Mouse (Mus musculus): Measurements from ENCODE around the gene March5.
A peak's percentile ranks its signal among the peaks of the same experiment; 100 is the strongest.
"Not testable (repeated sequence)": the region's sequence is repeated elsewhere in the genome, so short reads cannot be mapped to it uniquely, and the experiment has no call there.

Gene March5

GRCm38 (mm10) chr19:37207303-37208175 lies at the start of gene March5:
Gene March5 (plus strand): TSS chr19:37207543.
- peak; percentile 89 for DNase-seq (ENCODE audit: extremely low read depth, insufficient read length, low spot score)

GRCm38 (mm10) chr19:37172096-37172495 lies 35.2 kb upstream of the March5 start:
- no peak for DNase-seq (ENCODE audit: extremely low read depth, insufficient read length, low spot score)

DNA sequence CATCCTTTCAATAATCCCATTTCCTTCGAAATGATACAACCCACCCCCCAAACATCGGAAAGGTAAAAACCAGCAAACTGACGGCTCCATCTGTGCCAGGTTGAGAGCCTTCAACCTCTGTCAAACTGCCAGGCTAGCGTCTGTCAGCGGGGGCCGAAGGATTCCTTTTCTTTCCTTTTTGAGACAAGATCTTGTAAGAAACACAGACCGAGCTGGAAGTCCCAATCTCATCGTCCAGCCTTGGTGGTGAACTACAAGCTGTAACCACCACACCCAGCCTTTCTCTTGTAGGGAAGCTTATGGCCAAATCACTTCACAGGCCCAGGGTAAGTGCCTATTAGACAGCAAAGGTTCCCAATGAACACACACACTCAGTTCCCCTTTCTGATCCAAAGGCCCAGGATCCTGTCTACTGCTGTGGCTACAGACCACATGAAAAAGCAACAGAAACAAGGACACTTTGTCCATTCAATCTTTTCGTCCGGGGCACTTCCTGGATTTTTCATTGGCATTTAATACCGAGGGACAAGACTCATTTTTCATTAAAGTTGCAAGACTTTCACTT lies 34.7 kb upstream of the March5 start:
- peak; percentile 9 for DNase-seq (ENCODE audit: extremely low read depth, insufficient read length, low spot score)

- DNase-seq (ENCODE audit: extremely low read depth, insufficient read length, low spot score): peak; percentile 34
These were observed 33.8 kb upstream of the March5 start for GRCm38 (mm10) chr19:37173331-37174115.

GRCm38 (mm10) chr19:37174116-37174715 lies 33.1 kb upstream of the March5 start:
- DNase-seq (ENCODE audit: extremely low read depth, insufficient read length, low spot score): peak; percentile 73

- peak; percentile 76 for DNase-seq (ENCODE audit: extremely low read depth, insufficient read length, low spot score)
These were observed 32.5 kb upstream of the March5 start for GRCm38 (mm10) chr19:37174716-37175435.

DNA sequence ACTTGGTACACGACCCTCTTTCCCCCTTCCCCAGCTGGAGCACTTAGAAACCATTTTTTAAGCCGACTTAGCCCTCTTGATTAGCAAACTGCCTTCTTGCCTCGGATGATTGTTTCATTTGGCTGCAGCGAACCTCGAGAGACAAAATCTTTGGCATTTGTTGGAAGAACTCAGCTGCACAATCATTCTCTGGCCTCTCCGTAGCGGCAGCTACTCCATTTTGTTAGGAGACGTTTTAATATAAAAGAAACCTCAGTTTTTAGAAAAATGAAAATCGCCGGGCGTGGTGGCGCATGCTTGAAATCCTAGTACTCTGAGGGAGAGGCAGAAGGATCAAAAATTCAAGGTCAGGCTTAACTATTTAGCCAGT lies 31.9 kb upstream of the March5 start:
- no peak for DNase-seq (ENCODE audit: extremely low read depth, insufficient read length, low spot score)

DNA sequence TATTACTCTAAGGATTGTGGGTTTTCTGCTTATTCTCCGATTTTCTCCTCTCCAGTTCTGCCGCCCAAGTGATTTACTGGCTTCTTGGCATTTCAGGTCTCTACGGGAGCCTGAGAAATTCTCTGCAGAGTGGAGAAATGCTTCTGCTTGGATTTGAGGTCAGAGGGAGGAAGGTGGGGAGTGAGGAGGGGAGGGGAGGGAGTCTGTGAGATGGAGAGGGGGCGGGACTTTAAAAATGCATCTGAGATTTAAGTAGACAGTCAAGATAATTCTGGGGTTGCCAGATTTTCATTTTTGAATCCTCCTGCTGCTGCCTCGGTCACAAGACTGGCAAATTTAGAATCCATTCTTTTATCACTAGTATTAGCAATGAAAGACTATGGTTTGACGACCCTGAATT lies 31.4 kb upstream of the March5 start:
- peak; percentile 45 for DNase-seq (ENCODE audit: extremely low read depth, insufficient read length, low spot score)

- no peak for DNase-seq (ENCODE audit: extremely low read depth, insufficient read length, low spot score)
These were observed 30.4 kb upstream of the March5 start for GRCm38 (mm10) chr19:37176879-37177462.

DNA sequence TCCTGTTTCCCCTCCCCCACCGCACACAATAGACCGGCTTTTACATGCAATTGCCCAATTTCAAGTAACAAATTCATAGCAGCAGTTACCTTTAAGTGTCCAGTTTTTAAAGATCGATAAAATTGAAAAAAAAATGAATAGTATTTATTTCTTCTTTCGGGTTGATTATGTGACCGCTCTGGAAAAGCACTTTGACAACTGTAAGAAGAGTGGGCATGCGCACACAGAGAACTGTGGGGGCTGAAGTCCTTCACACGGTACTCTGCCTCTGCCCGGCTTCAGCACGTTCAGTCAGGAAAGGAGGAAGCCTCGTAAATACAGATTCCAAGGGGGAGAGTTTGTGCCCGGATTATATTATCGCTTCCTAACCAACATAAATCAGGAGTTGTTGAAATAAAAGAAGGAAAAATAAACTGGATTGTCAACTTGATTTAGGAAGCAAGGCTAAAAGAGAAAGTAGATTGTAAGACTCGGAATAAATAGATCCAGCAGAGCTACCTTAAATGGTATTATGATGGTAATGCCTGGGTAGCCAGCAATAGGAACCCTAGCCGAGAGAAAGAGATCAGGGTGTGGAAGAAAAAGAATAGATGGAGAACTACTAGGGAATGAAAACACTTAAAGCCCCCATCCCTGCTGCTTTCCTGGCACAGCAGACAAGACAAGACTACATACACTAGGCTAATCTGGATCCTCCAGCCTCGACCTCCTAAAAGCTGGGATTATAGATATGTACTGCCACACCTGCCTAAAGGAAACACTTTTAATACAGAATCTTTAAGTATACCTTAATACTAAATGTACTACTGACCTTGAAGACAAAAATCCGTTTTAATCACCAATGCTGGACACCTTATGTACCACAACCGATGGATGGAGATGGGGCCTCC lies 29.3 kb upstream of the March5 start:
- peak; percentile 41 for DNase-seq (ENCODE audit: extremely low read depth, insufficient read length, low spot score)

GRCm38 (mm10) chr19:37188366-37188948 lies 18.9 kb upstream of the March5 start:
- no peak for DNase-seq (ENCODE audit: extremely low read depth, insufficient read length, low spot score)

GRCm38 (mm10) chr19:37192475-37193058 lies 14.8 kb upstream of the March5 start:
- no peak for DNase-seq (ENCODE audit: extremely low read depth, insufficient read length, low spot score)

GRCm38 (mm10) chr19:37198165-37198880 lies 9.0 kb upstream of the March5 start:
- DNase-seq (ENCODE audit: extremely low read depth, insufficient read length, low spot score): no peak

- no peak for DNase-seq (ENCODE audit: extremely low read depth, insufficient read length, low spot score)
These were observed 7.5 kb upstream of the March5 start for GRCm38 (mm10) chr19:37199889-37200288.

- DNase-seq (ENCODE audit: extremely low read depth, insufficient read length, low spot score): no peak
These were observed 4.0 kb upstream of the March5 start for GRCm38 (mm10) chr19:37203371-37203770.

GRCm38 (mm10) chr19:37205155-37205554 lies 2.2 kb upstream of the March5 start:
- DNase-seq (ENCODE audit: extremely low read depth, insufficient read length, low spot score): not testable (repeated sequence)

DNA sequence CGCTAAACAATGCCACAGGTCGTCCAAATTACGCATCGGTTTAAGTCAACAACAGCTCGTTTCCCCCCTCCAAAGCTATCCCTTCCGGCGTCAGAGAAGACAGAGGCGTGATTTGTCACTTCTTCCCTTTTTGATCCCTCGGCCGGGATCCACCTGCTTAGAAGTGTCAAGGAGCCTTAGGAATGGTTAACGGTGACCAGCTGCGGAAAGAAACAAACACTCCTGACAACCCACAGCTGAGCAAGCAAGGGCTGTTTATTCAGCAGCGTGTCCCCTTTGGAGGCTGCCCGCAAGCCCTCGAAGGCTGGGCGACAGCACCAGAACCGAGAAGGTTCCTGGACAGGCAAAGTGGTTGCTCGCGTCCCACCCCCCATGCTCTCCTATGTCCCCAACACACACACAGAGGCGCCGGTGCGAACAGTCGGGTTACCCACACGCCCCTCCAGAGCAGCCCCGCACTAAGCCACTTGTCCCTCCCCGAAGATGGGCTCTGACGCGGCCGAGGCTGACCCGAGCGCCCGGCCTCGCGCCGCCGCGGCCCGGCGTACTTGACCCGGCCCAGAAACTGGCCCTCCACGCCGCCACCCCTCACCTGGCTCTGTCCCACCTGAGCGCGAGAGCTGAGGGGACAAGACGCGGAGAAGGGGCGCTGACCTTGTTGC lies 571 bp upstream of the March5 start:
- DNase-seq (ENCODE audit: extremely low read depth, insufficient read length, low spot score): peak; percentile 75

All from 3134 (cell line).